Mouse (Mus musculus) stomach, postnatal 0 days (tissue): Measurements from ENCODE around the gene Tshb. TPM values are rescaled to one million over a fixed set of nuclear protein-coding genes. Genes with fewer than 3 reads are reported as not detected.

Source experiments
- ATAC-seq: fragments of 200-750 bp; cut with Nextera tagmentation; 2 replicates; pipeline ENCODE4 v1.8.0; 2017; ENCODE audit not compliant: low FRiP score, low TSS enrichment
- DNase-seq: peaks from one replicate; pipeline ENCODE4 v3.0.0-alpha.2; 2016; ENCODE audit warnings: low spot score
- H3K27ac ChIP-seq: fragments of 300-500 bp; sonication (generic); replicated peaks from 2 replicates; pipeline ENCODE4 v1.5.1; 2014; ENCODE audit warnings: mild to moderate bottlenecking, control low read depth
- H3K27me3 ChIP-seq: fragments of 300-500 bp; sonication (generic); 2 replicates; pipeline ENCODE4 v1.6.1; 2014; ENCODE audit warnings: low read length; ENCODE audit not compliant: control insufficient read depth, insufficient read depth
- H3K36me3 ChIP-seq: fragments of 300-500 bp; sonication (generic); 2 replicates; pipeline ENCODE4 v1.6.1; 2014; ENCODE audit warnings: low read length, mixed read lengths; ENCODE audit not compliant: control insufficient read depth, insufficient read depth
- H3K4me1 ChIP-seq: fragments of 300-500 bp; sonication (generic); replicated peaks from 2 replicates; pipeline ENCODE4 v1.6.1; 2014; ENCODE audit warnings: antibody characterized with exemption; ENCODE audit not compliant: control insufficient read depth, insufficient read depth
- H3K4me2 ChIP-seq: fragments of 300-500 bp; sonication (generic); replicated peaks from 2 replicates; pipeline ENCODE4 v1.6.1; 2014; ENCODE audit warnings: low read depth, mild to moderate bottlenecking, control low read depth, moderate library complexity
- H3K4me3 ChIP-seq: fragments of 300-500 bp; sonication (generic); 2 replicates; pipeline ENCODE4 v1.5.1; 2014; ENCODE audit warnings: low read depth, low read length, control low read depth
- H3K9ac ChIP-seq: fragments of 300-500 bp; sonication (generic); 2 replicates; pipeline ENCODE4 v1.6.1; 2014; ENCODE audit warnings: mild to moderate bottlenecking, low read length, control low read depth, mixed read lengths
- H3K9me3 ChIP-seq: fragments of 300-500 bp; sonication (generic); 2 replicates; pipeline ENCODE4 v1.6.1; 2016; ENCODE audit warnings: low read length; ENCODE audit not compliant: control insufficient read depth
- CTCF ChIP-seq: IDR thresholded peaks from 2 replicates; pipeline ENCODE4 v1.5.1; 2016; ENCODE audit warnings: antibody characterized with exemption, low read depth, mild to moderate bottlenecking, moderate library complexity
- EP300 ChIP-seq: optimal IDR thresholded peaks from 2 replicates; pipeline ENCODE3; 2016; ENCODE audit warnings: antibody characterized with exemption
- WGBS: fragments of 180-500 bp; shearing (Covaris S2); extraction: QIAGEN DNeasy Blood & Tissue Kit; methylation state at CpG from one replicate; pipeline ENCODE4 v1.1.7; 2014; 5-methylcytosine and 5-hydroxymethylcytosine counted together
- polyA plus RNA-seq: library from polyadenylated mRNA; unstranded; fragments of >200 nt; fragmentation: Nextera tagmentation; extraction: Ambion mirVana; gene quantifications from 2 replicates; pipeline ENCODE4 v1.2.1, GENCODE M21; 2015

Tshb gene
- polyA plus RNA-seq, result 0.15 and 0.30 TPM in 2 replicates

DNA sequence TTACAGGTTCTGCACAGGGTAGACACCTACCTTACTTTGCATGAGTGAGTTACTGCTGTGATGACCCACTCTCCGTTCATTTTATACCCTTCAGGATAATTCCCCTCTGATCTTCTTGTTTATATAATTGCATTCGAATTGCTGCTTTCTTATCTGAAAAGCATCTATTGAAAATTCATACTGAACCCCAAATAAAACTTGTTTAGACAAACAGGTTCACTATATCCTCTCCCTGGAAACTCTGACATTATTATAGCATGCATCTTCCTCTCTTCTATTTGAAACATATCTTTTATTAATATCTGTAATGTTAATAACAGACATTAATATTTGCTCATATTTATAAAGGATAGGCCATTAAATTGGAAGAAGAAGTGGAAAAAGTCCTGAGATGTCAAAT, at the start of gene Tshb:
TSS of gene Tshb (minus strand) at position 101 of the 400 bp plus-strand sequence.
- ATAC-seq (no peak), DNase-seq (no peak)
- Histone ChIP-seq H3K9ac (no peak within 1 kb of the TSS), H3K4me3 (no peak within 1 kb of the TSS), H3K4me1 (no peaks in the 10 kb centered on the region), H3K27ac (no peak within 1 kb of the TSS), H3K27me3 (no peaks in the 10 kb centered on the region), H3K9me3 (no peaks in the 10 kb centered on the region), H3K4me2 (no peak within 1 kb of the TSS), H3K36me3 (no peaks in the 10 kb centered on the region)
- TF ChIP-seq CTCF, result no peak
- no peak for TF ChIP-seq EP300
- 64% methylated on average over 2 of the region's 2 CpGs for WGBS

- no peaks in the 10 kb centered on the region for H3K4me1 ChIP-seq
- no peaks in the 10 kb centered on the region for H3K9me3 ChIP-seq
- ATAC-seq, result no peak
- H3K9ac ChIP-seq, result no peak overlapping the region
- H3K27me3 ChIP-seq, result no peaks in the 10 kb centered on the region
- no peaks in the 10 kb centered on the region for H3K36me3 ChIP-seq
- 6% methylated on average over 3 of the region's 3 CpGs for WGBS
- TF ChIP-seq CTCF (peak; percentile 92), EP300 (no peak)
- no peak overlapping the region for H3K4me2 ChIP-seq
- H3K27ac ChIP-seq, result no peak overlapping the region
- H3K4me3 ChIP-seq, result no peak overlapping the region
- peak; percentile 81 for DNase-seq
Measured at GRCm38 (mm10) chr3:102803937-102804336, 21.4 kb upstream of the Tshb start.

DNA sequence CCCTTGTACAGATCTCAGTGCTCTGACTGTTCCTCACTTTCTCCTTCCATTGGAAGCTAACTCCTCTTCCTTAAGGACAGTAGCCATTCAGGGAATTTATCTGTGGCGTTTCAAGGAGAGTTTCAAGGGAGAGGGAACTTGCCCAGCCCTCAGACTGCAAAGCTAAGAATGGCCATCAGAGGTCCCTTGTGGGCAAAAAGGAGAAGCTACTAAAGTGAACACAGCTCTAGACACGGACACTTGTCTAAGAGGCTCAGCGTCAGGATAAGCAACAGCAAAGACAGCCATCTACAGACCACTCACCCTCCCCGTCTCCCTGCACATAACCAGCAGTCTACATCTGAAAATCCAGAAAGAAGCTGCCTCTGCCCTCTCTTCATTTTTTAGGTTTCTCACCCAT, 4.9 kb upstream of the Tshb start:
- Histone ChIP-seq H3K9me3 (no peaks in the 10 kb centered on the region), H3K4me1 (no peaks in the 10 kb centered on the region), H3K36me3 (no peaks in the 10 kb centered on the region), H3K9ac (no peak overlapping the region), H3K4me2 (no peak overlapping the region), H3K27ac (no peak overlapping the region), H3K27me3 (no peaks in the 10 kb centered on the region), H3K4me3 (no peak overlapping the region)
- ATAC-seq, result no peak
- no peak for DNase-seq
- TF ChIP-seq CTCF, result peak; percentile 45
- TF ChIP-seq EP300, result no peak
- 49% methylated on average over 4 of the region's 4 CpGs for WGBS

GRCm38 (mm10) chr3:102773018-102773417, 9.5 kb downstream of the Tshb start:
- TF ChIP-seq EP300 (no peak), CTCF (no peak)
- no peak overlapping the region for H3K4me2 ChIP-seq
- no peak overlapping the region for H3K4me3 ChIP-seq
- no peaks in the 10 kb centered on the region for H3K27me3 ChIP-seq
- ATAC-seq (no peak), DNase-seq (no peak)
- WGBS, result 85% methylated on average over 4 of the region's 4 CpGs
- H3K9me3 ChIP-seq, result no peaks in the 10 kb centered on the region
- no peaks in the 10 kb centered on the region for H3K36me3 ChIP-seq
- no peaks in the 10 kb centered on the region for H3K4me1 ChIP-seq
- no peak overlapping the region for H3K27ac ChIP-seq
- no peak overlapping the region for H3K9ac ChIP-seq

- DNase-seq (no peak), ATAC-seq (no peak)
- no peaks in the 10 kb centered on the region for H3K4me1 ChIP-seq
- no peak for TF ChIP-seq EP300
- no peak for TF ChIP-seq CTCF
- H3K4me3 ChIP-seq, result no peak overlapping the region
- no peaks in the 10 kb centered on the region for H3K27me3 ChIP-seq
- H3K9me3 ChIP-seq, result no peaks in the 10 kb centered on the region
- 58% methylated on average over 7 of the region's 7 CpGs for WGBS
- no peak overlapping the region for H3K27ac ChIP-seq
- H3K36me3 ChIP-seq, result peaks cover 3% of the 10 kb centered on the region; the same call in 1 of the 2 replicates
- H3K4me2 ChIP-seq, result no peak overlapping the region
- H3K9ac ChIP-seq, result no peak overlapping the region
Measured at GRCm38 (mm10) chr3:102764850-102765249, 17.7 kb downstream of the Tshb start.

- H3K4me2 ChIP-seq, result no peak overlapping the region
- H3K9me3 ChIP-seq, result no peaks in the 10 kb centered on the region
- ATAC-seq (no peak), DNase-seq (no peak)
- H3K27me3 ChIP-seq, result no peaks in the 10 kb centered on the region
- TF ChIP-seq CTCF, result 0 out of 2 replicates have a peak, but pooled peaks have one; percentile 8
- no peak for TF ChIP-seq EP300
- no peak overlapping the region for H3K4me3 ChIP-seq
- WGBS, result 36% methylated on average over 10 of the region's 10 CpGs
- H3K36me3 ChIP-seq, result peaks cover 3% of the 10 kb centered on the region; the same call in 1 of the 2 replicates
- H3K27ac ChIP-seq, result no peak overlapping the region
- H3K9ac ChIP-seq, result no peak overlapping the region
- H3K4me1 ChIP-seq, result no peaks in the 10 kb centered on the region
Measured at GRCm38 (mm10) chr3:102763713-102764400, 18.7 kb downstream of the Tshb start.
